In genomic region chr13:104692710-104693109, GRCm38 (mm10) we compare ENCODE assay signal across 23 mouse cellular contexts.
DNase-seq lines count a peak whose midpoint lies in the region; ATAC-seq lines count a peak whose summit lies in the region.
"Had no signal": no experiment of that assay in that cellular context is flagged by ENCODE, and none has a peak within 500 bp of the region (broad histone marks: within the 10 kb centered on the region; RNA-seq: fewer than 3 reads in every experiment).

No protein-coding gene starts in this region.

- no peak for ATAC-seq in limb, embryonic 11.5 days (ENCODE audit: insufficient number of reproducible peaks, low FRiP score, low TSS enrichment, low read depth)
- ATAC-seq in heart, embryonic 16.5 days (replicated peaks; ENCODE audit: extremely low read depth, insufficient read depth, low FRiP score): peak; percentile 70
- ATAC-seq: forebrain, embryonic 16.5 days; liver, embryonic 12.5 days had no signal

- 47% methylated on average over 3 of the region's 3 CpGs for WGBS in limb, embryonic 11.5 days
- WGBS in limb, embryonic 10.5 days: 51% methylated on average over 3 of the region's 3 CpGs
- WGBS in heart, embryonic 10.5 days: 77% methylated on average over 3 of the region's 3 CpGs
- 45% methylated on average over 3 of the region's 3 CpGs for WGBS in heart, embryonic 16.5 days

- no peak overlapping the region for H3K27ac ChIP-seq in limb, embryonic 11.5 days (replicated peaks; ENCODE audit: low read depth, low read length)
- no peak overlapping the region for H3K27ac ChIP-seq in limb, embryonic 10.5 days
- peak overlapping the region; percentile 38 for H3K27ac ChIP-seq in heart, embryonic 10.5 days
- H3K27ac ChIP-seq in heart, embryonic 16.5 days (ENCODE audit: low read length): peak overlapping the region; percentile 83
- H3K27ac ChIP-seq: embryonic facial prominence, embryonic 15.5 days; hindbrain, embryonic 14.5 days; kidney, postnatal 0 days; limb, embryonic 13.5 days; liver, embryonic 12.5 days; neural tube, embryonic 15.5 days; stomach, postnatal 0 days had no signal

- no peaks in the 10 kb centered on the region for H3K4me1 ChIP-seq in limb, embryonic 11.5 days (ENCODE audit: control insufficient read depth, insufficient read depth, low read length)
- peaks cover 24% of the 10 kb centered on the region for H3K4me1 ChIP-seq in limb, embryonic 10.5 days
- H3K4me1 ChIP-seq in heart, embryonic 10.5 days: peaks cover 16% of the 10 kb centered on the region
- peaks cover 12% of the 10 kb centered on the region for H3K4me1 ChIP-seq in heart, embryonic 16.5 days (ENCODE audit: control insufficient read depth, insufficient read depth, low read length)
- H3K4me1 ChIP-seq: liver, embryonic 12.5 days had no signal

- intact Hi-C loops in left cerebral cortex, postnatal 10 days (cut with DNase I): no loop called here

- DNase-seq in limb, embryonic 11.5 days (ENCODE audit: low spot score): peak; percentile 25
- DNase-seq in limb, embryonic 10.5 days (ENCODE audit: low spot score): no peak
- no peak for DNase-seq in heart, embryonic 10.5 days (ENCODE audit: low spot score)
- no peak for DNase-seq in kidney, postnatal 4 days
- no peak for DNase-seq in adrenal gland, postnatal 36 days
- DNase-seq in left cerebral cortex, postnatal 10 days (ENCODE audit: extremely low spot score in 1 of 2, low spot score in 2 of 2): no peak
- DNase-seq: adrenal gland, postnatal 10 days; gastrocnemius, postnatal 10 days; kidney, adult 2 months; lung, adult 18-20 months; lung, postnatal 10 days; thymus, adult 2 months; thymus, postnatal 4 days had no signal

- H3K4me2 ChIP-seq in limb, embryonic 11.5 days (ENCODE audit: low read depth, severe bottlenecking): no peak overlapping the region
- H3K4me2 ChIP-seq in heart, embryonic 16.5 days (ENCODE audit: low read depth, low read length): no peak overlapping the region
- H3K4me2 ChIP-seq: embryonic facial prominence, embryonic 15.5 days; hindbrain, embryonic 14.5 days; limb, embryonic 13.5 days; liver, embryonic 12.5 days; midbrain, embryonic 11.5 days; neural tube, embryonic 15.5 days had no signal

- H3K9ac ChIP-seq in limb, embryonic 11.5 days (ENCODE audit: low read length): no peak overlapping the region
- H3K9ac ChIP-seq in heart, embryonic 16.5 days (ENCODE audit: low read length): no peak overlapping the region
- H3K9ac ChIP-seq: embryonic facial prominence, embryonic 15.5 days; hindbrain, embryonic 14.5 days; limb, embryonic 13.5 days; liver, embryonic 12.5 days; neural tube, embryonic 15.5 days had no signal

- no peaks in the 10 kb centered on the region for H3K9me3 ChIP-seq in limb, embryonic 11.5 days (ENCODE audit: control insufficient read depth, low read length)
- no peaks in the 10 kb centered on the region for H3K9me3 ChIP-seq in limb, embryonic 10.5 days (replicated peaks)
- H3K9me3 ChIP-seq in heart, embryonic 10.5 days: no peaks in the 10 kb centered on the region
- no peaks in the 10 kb centered on the region for H3K9me3 ChIP-seq in heart, embryonic 16.5 days (replicated peaks; ENCODE audit: control insufficient read depth, low read length)
- H3K9me3 ChIP-seq: embryonic facial prominence, embryonic 15.5 days; limb, embryonic 13.5 days; liver, embryonic 12.5 days; neural tube, embryonic 15.5 days had no signal

- no peaks in the 10 kb centered on the region for H3K27me3 ChIP-seq in limb, embryonic 11.5 days (ENCODE audit: control insufficient read depth, insufficient read depth, low read length)
- H3K27me3 ChIP-seq in limb, embryonic 10.5 days (ENCODE audit: low read depth, poor library complexity, severe bottlenecking): no peaks in the 10 kb centered on the region
- no peaks in the 10 kb centered on the region for H3K27me3 ChIP-seq in heart, embryonic 10.5 days (ENCODE audit: insufficient read depth, poor library complexity, severe bottlenecking)
- H3K27me3 ChIP-seq in heart, embryonic 16.5 days (ENCODE audit: control insufficient read depth, insufficient read depth, low read length): no peaks in the 10 kb centered on the region
- H3K27me3 ChIP-seq: embryonic facial prominence, embryonic 15.5 days; limb, embryonic 13.5 days; liver, embryonic 12.5 days; neural tube, embryonic 15.5 days had no signal

- H3K4me3 ChIP-seq in limb, embryonic 11.5 days (ENCODE audit: low read depth, low read length): no peak overlapping the region
- H3K4me3 ChIP-seq in limb, embryonic 10.5 days: no peak overlapping the region
- no peak overlapping the region for H3K4me3 ChIP-seq in heart, embryonic 10.5 days
- H3K4me3 ChIP-seq in heart, embryonic 16.5 days (ENCODE audit: low read length): no peak overlapping the region
- H3K4me3 ChIP-seq: embryonic facial prominence, embryonic 15.5 days; limb, embryonic 13.5 days; liver, embryonic 12.5 days; neural tube, embryonic 15.5 days had no signal

- no peaks in the 10 kb centered on the region for H3K36me3 ChIP-seq in limb, embryonic 11.5 days (ENCODE audit: control insufficient read depth, insufficient read depth, low read length)
- no peaks in the 10 kb centered on the region for H3K36me3 ChIP-seq in limb, embryonic 10.5 days
- no peaks in the 10 kb centered on the region for H3K36me3 ChIP-seq in heart, embryonic 10.5 days
- H3K36me3 ChIP-seq in heart, embryonic 16.5 days (ENCODE audit: control insufficient read depth, insufficient read depth): no peaks in the 10 kb centered on the region
- H3K36me3 ChIP-seq: embryonic facial prominence, embryonic 15.5 days; limb, embryonic 13.5 days; liver, embryonic 12.5 days; neural tube, embryonic 15.5 days had no signal

Comparison
In these comparisons a context has a peak if more than half of its experiments do, and no peak if none do; other contexts are left out.
1. H3K27ac ChIP-seq: peak in heart, embryonic 10.5 days (single experiment) and heart, embryonic 16.5 days (single experiment); none in limb, embryonic 11.5 days (single experiment) and limb, embryonic 10.5 days (single experiment).